Mouse (Mus musculus) kidney, adult 2 months (tissue): ENCODE measurements at regions not wholly inside any gene's neighbourhood (a gene's known extent, or its start where the extent isn't known, plus 50 kb on each side); places are given as distances from the start of the nearest gene placed in this dataset.

Source experiments
- CTCF ChIP-seq: fragments of 200-500 bp; conservative IDR thresholded peaks from 2 replicates; pipeline ENCODE4 v1.5.1; 2011; ENCODE audit warnings: low read depth, mild to moderate bottlenecking, control low read depth, low read length, moderate library complexity, mixed read lengths; ENCODE audit not compliant: insufficient read depth, insufficient read length
- POLR2A ChIP-seq: fragments of 200-500 bp; IDR thresholded peaks from one replicate; pipeline ENCODE4 v1.6.1; 2011; ENCODE audit warnings: low read depth, low read length, control low read depth

- TF ChIP-seq POLR2A, result no peak
- no peak for TF ChIP-seq CTCF
Observed at GRCm38 (mm10) chr3:81789664-81790063, 142.7 kb upstream of the Ctso start.
